Mouse (Mus musculus): Measurements from ENCODE around the gene Strada. TPM values are rescaled to one million over a fixed set of nuclear protein-coding genes. Genes with fewer than 3 reads are reported as not detected.

The Strada gene
- polyA plus RNA-seq, 1 experiment from 2014 or later = 28.8 TPM

DNA sequence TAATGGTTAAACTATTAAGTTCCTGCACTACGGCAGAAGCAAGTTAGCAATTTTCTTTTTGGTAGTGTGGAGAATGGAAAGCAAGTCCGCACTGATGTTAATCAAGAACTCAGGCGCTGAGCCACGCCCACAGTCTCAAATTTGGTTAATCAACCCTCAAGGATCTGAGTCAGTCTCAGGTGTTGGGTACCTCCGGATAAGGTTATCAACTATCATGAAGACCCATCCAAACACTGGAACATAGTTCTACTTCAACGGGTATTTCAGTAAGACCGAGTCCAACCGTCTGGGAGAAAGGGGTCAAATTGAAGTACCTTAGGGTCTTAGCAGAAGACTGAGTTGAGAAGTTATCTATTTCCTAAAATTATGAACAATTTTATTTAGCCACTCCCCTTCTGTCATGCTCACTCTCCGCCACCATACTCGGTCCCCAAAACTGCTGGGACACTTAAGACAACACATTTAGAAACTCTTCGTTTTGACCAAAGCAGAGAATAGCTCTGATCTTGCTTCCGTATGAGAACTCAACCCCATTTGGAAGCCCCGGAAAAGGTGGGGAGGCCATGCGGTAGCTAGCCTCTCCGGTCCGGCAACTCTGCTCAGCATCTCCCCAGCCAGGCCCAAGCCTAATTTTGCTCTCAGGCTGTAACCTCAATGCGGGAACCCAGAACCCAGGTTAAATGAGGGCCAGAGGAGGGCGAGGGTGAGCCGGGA lies 9.2 kb downstream of the Strada start:
- Histone ChIP-seq H3K4me2 (ENCODE audit: low read length) (peak overlapping the region; percentile 52), H3K9ac (replicated peaks; ENCODE audit: low read depth, low read length) (peak overlapping the region; percentile 90), H3K27me3 (replicated peaks; ENCODE audit: control insufficient read depth, insufficient read depth, low read length) (no peaks in the 10 kb centered on the region), H3K27ac (ENCODE audit: low read length) (peak overlapping the region; percentile 88), H3K4me1 (replicated peaks; ENCODE audit: control insufficient read depth, insufficient read depth, low read length) (peaks cover 10% of the 10 kb centered on the region), H3K36me3 (ENCODE audit: control insufficient read depth, insufficient read depth) (no peaks in the 10 kb centered on the region; the same call in 1 of the 2 replicates), H3K4me3 (replicated peaks; ENCODE audit: low read length) (peak overlapping the region; percentile 86), H3K9me3 (ENCODE audit: control insufficient read depth, low read length) (no peaks in the 10 kb centered on the region)
- peak; percentile 13; the same call in 1 of the 2 replicates for ATAC-seq
- 11% methylated on average over 19 of the region's 19 CpGs for WGBS

DNA sequence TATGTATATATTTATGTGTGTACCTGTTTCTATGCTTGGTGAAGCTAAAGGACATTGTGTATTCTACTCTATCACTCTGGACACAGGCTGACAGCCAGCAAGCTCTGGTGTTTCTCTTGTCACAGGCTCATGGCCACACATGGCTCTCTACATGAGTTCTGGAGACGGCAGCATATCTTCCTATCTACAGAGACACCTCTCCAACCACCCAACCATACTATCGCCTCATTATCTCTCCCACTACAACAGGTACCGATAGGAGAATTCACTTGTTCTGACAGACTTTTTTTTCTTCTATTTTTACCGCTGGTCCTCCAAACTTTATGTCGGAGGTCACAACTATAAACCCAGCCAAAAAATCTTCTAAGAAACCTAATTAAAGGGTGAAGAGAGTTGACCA lies 9.7 kb downstream of the Strada start:
- Histone ChIP-seq H3K27me3 (replicated peaks; ENCODE audit: control insufficient read depth, insufficient read depth, low read length) (no peaks in the 10 kb centered on the region), H3K36me3 (ENCODE audit: control insufficient read depth, insufficient read depth) (no peaks in the 10 kb centered on the region; the same call in 1 of the 2 replicates), H3K27ac (ENCODE audit: low read length) (no peak overlapping the region), H3K9ac (replicated peaks; ENCODE audit: low read depth, low read length) (no peak overlapping the region), H3K9me3 (ENCODE audit: control insufficient read depth, low read length) (no peaks in the 10 kb centered on the region), H3K4me2 (ENCODE audit: low read length) (peak overlapping the region; percentile 52), H3K4me1 (replicated peaks; ENCODE audit: control insufficient read depth, insufficient read depth, low read length) (peaks cover 10% of the 10 kb centered on the region), H3K4me3 (replicated peaks; ENCODE audit: low read length) (peak overlapping the region; percentile 86; the same call in 1 of the 2 replicates)
- ATAC-seq = no peak
- WGBS = 88% methylated on average over 5 of the region's 5 CpGs

DNA sequence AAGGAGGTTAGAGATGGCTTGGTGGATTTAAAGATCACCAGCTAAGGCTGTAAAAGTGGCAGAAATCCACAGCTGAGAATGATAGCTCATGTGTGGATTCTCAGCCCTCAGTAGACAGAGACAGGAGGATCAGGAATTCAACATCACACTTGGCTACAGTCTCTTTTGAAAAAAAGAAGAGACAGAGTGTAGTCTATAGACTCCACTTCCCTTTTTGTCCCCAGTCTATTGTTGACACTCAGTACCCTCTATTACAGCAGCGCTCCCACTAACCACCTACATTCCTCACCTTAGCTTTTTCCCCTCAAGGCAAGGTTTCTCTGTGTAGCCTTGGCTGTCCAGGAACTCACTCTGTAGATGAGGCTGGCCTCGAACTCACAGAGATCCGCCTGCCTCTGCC lies 10.3 kb downstream of the Strada start:
- H3K36me3 ChIP-seq (ENCODE audit: control insufficient read depth, insufficient read depth) = no peaks in the 10 kb centered on the region
- no peak overlapping the region for H3K9ac ChIP-seq (replicated peaks; ENCODE audit: low read depth, low read length)
- ATAC-seq = no peak
- H3K4me1 ChIP-seq (replicated peaks; ENCODE audit: control insufficient read depth, insufficient read depth, low read length) = peaks cover 10% of the 10 kb centered on the region
- no peak overlapping the region for H3K4me2 ChIP-seq (ENCODE audit: low read length)
- H3K27me3 ChIP-seq (replicated peaks; ENCODE audit: control insufficient read depth, insufficient read depth, low read length) = no peaks in the 10 kb centered on the region
- no peak overlapping the region for H3K4me3 ChIP-seq (replicated peaks; ENCODE audit: low read length)
- H3K9me3 ChIP-seq (ENCODE audit: control insufficient read depth, low read length) = no peaks in the 10 kb centered on the region
- H3K27ac ChIP-seq (ENCODE audit: low read length) = no peak overlapping the region
- 94% methylated on average over 3 of the region's 3 CpGs for WGBS

DNA sequence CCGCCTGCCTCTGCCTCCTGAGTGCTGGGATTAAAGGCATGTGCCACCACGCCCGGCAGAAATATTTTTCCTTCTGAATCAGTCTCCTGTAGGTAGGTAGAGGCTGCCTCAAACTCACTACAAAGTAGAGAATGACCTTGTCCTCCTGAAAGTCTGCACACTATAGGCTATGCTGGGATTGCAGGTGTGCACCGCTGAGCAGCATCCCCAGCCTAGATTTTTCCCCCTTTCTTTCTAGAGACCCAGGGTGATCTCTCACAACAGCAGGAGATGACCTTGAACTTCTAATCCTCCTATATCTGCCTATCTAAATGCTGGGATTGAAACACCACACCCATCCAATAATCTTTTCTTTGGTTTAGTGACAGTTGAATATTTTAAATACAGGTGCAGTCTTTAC lies 14.6 kb downstream of the Strada start:
- Histone ChIP-seq H3K4me2 (ENCODE audit: low read length) (no peak overlapping the region), H3K4me3 (replicated peaks; ENCODE audit: low read length) (no peak overlapping the region), H3K27ac (ENCODE audit: low read length) (no peak overlapping the region), H3K4me1 (replicated peaks; ENCODE audit: control insufficient read depth, insufficient read depth, low read length) (peaks cover 2% of the 10 kb centered on the region; the same call in 1 of the 2 replicates), H3K27me3 (replicated peaks; ENCODE audit: control insufficient read depth, insufficient read depth, low read length) (no peaks in the 10 kb centered on the region), H3K36me3 (ENCODE audit: control insufficient read depth, insufficient read depth) (peaks cover 10% of the 10 kb centered on the region), H3K9me3 (ENCODE audit: control insufficient read depth, low read length) (no peaks in the 10 kb centered on the region), H3K9ac (replicated peaks; ENCODE audit: low read depth, low read length) (no peak overlapping the region)
- WGBS = 91% methylated on average over 4 of the region's 4 CpGs
- no peak for ATAC-seq

DNA sequence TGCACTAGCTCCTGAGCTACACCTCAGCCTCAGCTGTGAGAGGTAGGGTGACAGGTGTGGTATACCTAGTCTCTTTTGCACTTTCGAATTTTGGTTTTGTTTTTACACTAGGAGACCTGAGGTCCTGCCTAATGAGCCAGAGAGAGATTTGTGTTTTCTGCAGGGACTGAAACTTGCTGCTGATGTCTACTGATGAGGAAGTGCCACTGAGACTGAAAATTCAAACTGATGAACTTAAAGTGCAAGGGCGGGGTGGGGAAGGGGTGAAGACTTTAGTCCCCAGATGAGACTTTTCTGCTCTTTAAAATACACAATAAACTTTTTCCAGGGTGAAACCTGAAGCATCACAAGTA lies 21.5 kb downstream of the Strada start:
- 0 out of 2 replicates have a peak, but pooled peaks cover 3% of the 10 kb centered on the region for H3K4me1 ChIP-seq (replicated peaks; ENCODE audit: control insufficient read depth, insufficient read depth, low read length)
- no peaks in the 10 kb centered on the region for H3K9me3 ChIP-seq (ENCODE audit: control insufficient read depth, low read length)
- no peak overlapping the region for H3K27ac ChIP-seq (ENCODE audit: low read length)
- H3K36me3 ChIP-seq (ENCODE audit: control insufficient read depth, insufficient read depth) = peaks cover 10% of the 10 kb centered on the region
- no peak overlapping the region for H3K4me2 ChIP-seq (ENCODE audit: low read length)
- no peak for ATAC-seq
- H3K9ac ChIP-seq (replicated peaks; ENCODE audit: low read depth, low read length) = no peak overlapping the region
- no peaks in the 10 kb centered on the region for H3K27me3 ChIP-seq (replicated peaks; ENCODE audit: control insufficient read depth, insufficient read depth, low read length)
- H3K4me3 ChIP-seq (replicated peaks; ENCODE audit: low read length) = no peak overlapping the region
- 89% methylated on average over 2 of the region's 2 CpGs for WGBS

DNA sequence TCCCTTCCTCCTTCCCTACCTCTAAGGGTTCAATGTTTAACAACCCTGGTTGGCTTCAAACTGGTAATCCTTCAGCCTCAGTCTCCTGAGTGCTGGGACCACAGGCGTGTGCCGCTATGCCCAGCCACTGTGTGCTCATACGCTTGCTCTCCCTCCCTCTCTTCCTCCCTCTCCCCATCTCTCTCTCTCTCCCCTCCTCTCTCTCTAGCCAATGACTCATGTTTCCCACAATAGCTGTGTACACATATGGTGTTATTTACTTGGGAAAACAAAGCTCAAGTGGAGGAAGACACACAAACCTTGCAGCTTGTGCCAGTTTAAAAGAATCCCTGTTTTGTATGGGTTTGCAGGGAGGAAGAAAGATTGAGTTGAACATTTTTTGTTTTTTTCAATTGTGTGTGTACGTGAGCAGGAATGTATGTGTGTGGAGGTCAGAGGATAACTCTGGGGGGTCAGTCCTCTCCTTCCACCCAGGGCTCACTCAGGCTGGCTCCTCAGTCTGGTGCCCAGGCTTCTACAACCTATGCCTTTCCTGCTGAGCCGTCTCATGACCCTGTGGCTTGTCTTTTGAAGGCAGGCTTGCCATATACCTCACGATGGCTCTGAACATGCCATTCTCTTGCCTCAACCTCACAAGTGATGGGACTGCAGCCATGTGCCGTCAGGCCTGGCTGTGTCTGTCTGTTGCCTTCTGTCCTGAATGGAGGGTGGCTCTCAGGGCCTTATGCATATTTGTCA lies 22.1 kb downstream of the Strada start:
- no peaks in the 10 kb centered on the region for H3K9me3 ChIP-seq (ENCODE audit: control insufficient read depth, low read length)
- 0 out of 2 replicates have a peak, but pooled peaks cover 3% of the 10 kb centered on the region for H3K4me1 ChIP-seq (replicated peaks; ENCODE audit: control insufficient read depth, insufficient read depth, low read length)
- H3K4me3 ChIP-seq (replicated peaks; ENCODE audit: low read length) = no peak overlapping the region
- WGBS = 79% methylated on average over 7 of the region's 7 CpGs
- no peak for ATAC-seq
- H3K36me3 ChIP-seq (ENCODE audit: control insufficient read depth, insufficient read depth) = peaks cover 10% of the 10 kb centered on the region
- H3K27ac ChIP-seq (ENCODE audit: low read length) = no peak overlapping the region
- H3K27me3 ChIP-seq (replicated peaks; ENCODE audit: control insufficient read depth, insufficient read depth, low read length) = no peaks in the 10 kb centered on the region
- no peak overlapping the region for H3K9ac ChIP-seq (replicated peaks; ENCODE audit: low read depth, low read length)
- H3K4me2 ChIP-seq (ENCODE audit: low read length) = no peak overlapping the region

DNA sequence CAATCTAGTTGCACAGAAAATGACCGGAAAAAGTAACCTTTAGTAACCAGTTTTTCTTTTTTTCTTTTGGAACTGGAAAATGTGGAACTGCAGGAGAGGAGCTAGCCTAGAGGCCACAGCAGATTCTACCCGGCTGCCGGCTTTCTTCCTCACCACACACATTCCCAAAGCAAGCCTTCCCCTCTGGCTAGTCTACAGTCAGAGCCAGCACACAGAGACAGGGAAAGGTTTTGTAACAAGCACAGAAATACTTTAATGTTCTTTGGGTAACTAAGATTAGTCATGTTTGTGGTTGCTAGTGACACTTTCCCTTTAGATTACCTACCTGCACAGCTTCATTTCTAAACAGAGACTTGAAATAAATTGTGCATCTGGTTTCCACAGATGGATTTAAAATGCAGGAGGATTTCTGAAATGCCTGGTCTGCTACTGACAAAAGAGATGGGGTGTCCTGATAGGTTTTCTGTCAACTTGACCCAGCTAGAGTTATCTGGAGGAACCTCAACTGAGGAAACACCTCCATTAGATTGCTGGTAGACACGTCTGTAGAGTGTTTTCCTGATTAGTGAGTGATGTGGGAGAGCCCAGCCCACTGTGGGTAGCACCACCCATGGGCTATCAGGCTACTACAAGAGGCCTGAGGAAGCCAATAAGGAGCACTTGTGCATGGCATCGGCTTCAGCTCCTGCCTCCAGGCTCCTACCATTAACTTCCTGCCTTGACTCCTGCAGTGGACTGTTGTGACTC lies 23.8 kb downstream of the Strada start:
- 0 out of 2 replicates have a peak, but pooled peaks cover 3% of the 10 kb centered on the region for H3K4me1 ChIP-seq (replicated peaks; ENCODE audit: control insufficient read depth, insufficient read depth, low read length)
- no peak overlapping the region for H3K4me2 ChIP-seq (ENCODE audit: low read length)
- peaks cover 3% of the 10 kb centered on the region; the same call in 1 of the 2 replicates for H3K36me3 ChIP-seq (ENCODE audit: control insufficient read depth, insufficient read depth)
- H3K9ac ChIP-seq (replicated peaks; ENCODE audit: low read depth, low read length) = no peak overlapping the region
- no peak overlapping the region for H3K27ac ChIP-seq (ENCODE audit: low read length)
- H3K27me3 ChIP-seq (replicated peaks; ENCODE audit: control insufficient read depth, insufficient read depth, low read length) = no peaks in the 10 kb centered on the region
- WGBS = 83% methylated on average over 5 of the region's 5 CpGs
- no peak overlapping the region for H3K4me3 ChIP-seq (replicated peaks; ENCODE audit: low read length)
- H3K9me3 ChIP-seq (ENCODE audit: control insufficient read depth, low read length) = no peaks in the 10 kb centered on the region
- ATAC-seq = no peak

DNA sequence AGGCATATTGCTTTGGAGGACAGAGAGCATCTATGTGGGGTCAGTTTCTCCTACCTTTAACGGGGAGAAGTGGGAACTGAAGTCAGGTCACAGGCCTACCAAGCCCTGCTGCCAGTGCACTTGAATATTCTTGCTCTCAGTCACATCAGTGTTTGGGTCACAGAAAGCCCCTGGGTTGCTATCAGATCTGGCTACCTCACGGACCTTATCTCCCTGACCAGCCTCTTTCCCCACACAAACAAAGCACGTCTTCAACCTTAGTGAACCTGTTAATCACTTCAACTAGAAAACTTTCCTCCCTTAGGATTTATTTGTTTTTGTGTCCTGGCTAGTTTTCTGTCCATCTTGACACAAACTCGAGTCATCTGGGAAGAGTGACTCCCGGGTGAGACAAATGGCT lies 25.6 kb downstream of the Strada start:
- Histone ChIP-seq H3K9ac (replicated peaks; ENCODE audit: low read depth, low read length) (no peak overlapping the region), H3K27me3 (replicated peaks; ENCODE audit: control insufficient read depth, insufficient read depth, low read length) (no peaks in the 10 kb centered on the region), H3K9me3 (ENCODE audit: control insufficient read depth, low read length) (no peaks in the 10 kb centered on the region), H3K4me1 (replicated peaks; ENCODE audit: control insufficient read depth, insufficient read depth, low read length) (0 out of 2 replicates have a peak, but pooled peaks cover 3% of the 10 kb centered on the region), H3K4me2 (ENCODE audit: low read length) (no peak overlapping the region), H3K36me3 (ENCODE audit: control insufficient read depth, insufficient read depth) (no peaks in the 10 kb centered on the region), H3K27ac (ENCODE audit: low read length) (no peak overlapping the region), H3K4me3 (replicated peaks; ENCODE audit: low read length) (no peak overlapping the region)
- WGBS = 90% methylated on average over 5 of the region's 5 CpGs
- ATAC-seq = no peak

DNA sequence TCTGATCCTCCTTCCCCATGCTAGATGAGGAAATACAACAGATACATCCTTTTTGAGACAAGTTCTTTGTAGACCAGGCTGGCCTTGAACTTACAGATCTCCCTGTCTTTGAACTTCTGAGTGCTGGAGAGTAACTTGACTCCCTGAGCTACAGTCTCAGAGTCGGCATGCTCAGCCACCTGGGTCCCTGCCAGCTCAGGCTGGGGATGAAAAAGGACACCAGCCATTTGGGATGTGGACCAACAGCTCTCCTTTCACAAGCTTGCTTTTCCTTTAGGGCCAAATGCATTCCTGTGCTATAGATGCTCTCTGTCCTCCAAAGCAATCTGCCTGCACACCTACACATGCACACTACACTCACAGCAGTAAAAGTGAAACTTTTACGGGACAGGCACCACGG lies 26.9 kb downstream of the Strada start:
- Histone ChIP-seq H3K4me1 (replicated peaks; ENCODE audit: control insufficient read depth, insufficient read depth, low read length) (0 out of 2 replicates have a peak, but pooled peaks cover 3% of the 10 kb centered on the region), H3K9me3 (ENCODE audit: control insufficient read depth, low read length) (no peaks in the 10 kb centered on the region), H3K9ac (replicated peaks; ENCODE audit: low read depth, low read length) (no peak overlapping the region), H3K4me2 (ENCODE audit: low read length) (no peak overlapping the region), H3K4me3 (replicated peaks; ENCODE audit: low read length) (no peak overlapping the region), H3K27ac (ENCODE audit: low read length) (no peak overlapping the region), H3K27me3 (replicated peaks; ENCODE audit: control insufficient read depth, insufficient read depth, low read length) (no peaks in the 10 kb centered on the region), H3K36me3 (ENCODE audit: control insufficient read depth, insufficient read depth) (peaks cover 2% of the 10 kb centered on the region; the same call in 1 of the 2 replicates)
- WGBS = 71% methylated on average over 3 of the region's 3 CpGs
- no peak for ATAC-seq

All from forebrain, embryonic 16.5 days (tissue).